Mouse (Mus musculus) kidney, postnatal 14 days (tissue): ENCODE results near the gene Il3ra.
A peak's percentile ranks its signal among the peaks of the same experiment; 100 is the strongest.

Experiments
- DNase-seq: peaks from one replicate; pipeline ENCODE4 v3.0.0; 2022; ENCODE audit warnings: mixed read lengths

Gene Il3ra

DNA sequence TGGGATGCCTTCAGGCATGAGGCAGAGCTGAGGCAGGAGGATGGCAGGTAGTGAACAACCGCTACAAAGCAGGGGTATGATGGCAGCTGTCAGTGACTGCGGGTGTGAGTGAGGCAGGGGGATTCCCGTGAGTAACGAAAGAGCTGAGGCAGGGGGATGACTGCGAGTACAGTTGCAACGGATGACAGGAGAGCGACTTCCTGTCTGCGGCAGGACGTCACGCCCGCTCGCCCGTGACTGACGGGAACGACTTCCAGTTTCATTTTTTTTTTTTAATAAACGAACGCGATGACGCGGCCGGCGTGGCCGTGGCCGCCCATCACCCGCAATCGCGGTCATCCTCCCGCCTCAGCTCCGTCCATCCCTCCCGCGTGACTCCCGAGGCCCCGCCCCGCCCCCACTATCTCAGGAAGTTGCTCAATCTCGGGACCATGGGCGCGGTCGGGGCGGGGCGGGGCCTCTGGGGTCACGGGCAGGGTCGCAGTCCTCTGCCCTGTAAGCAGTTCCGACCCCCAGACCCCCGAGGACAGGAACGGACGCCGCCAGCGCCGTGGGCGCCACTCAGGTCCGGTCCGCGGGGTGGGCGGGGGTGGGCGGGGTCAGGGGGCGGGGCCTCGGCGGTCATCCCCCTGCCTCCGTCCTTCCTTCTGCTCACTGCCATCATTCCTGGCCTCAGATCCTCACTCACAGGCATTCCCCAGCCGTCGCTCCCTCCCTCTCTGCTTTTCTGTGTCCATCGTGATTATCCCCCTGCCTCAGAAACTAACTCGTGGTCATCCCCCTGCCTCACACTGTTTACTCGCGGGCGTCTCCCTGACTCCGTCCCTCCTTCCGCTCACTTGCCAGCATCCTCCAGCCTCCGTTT, at the start of gene Il3ra:
Gene Il3ra, plus strand, starts transcription at position 328 of the 865 bp plus-strand sequence.
- DNase-seq = peak; percentile 80

- DNase-seq = no peak
These were observed 37.1 kb upstream of the Il3ra start for GRCm38 (mm10) chr14:14308938-14309337.

DNA sequence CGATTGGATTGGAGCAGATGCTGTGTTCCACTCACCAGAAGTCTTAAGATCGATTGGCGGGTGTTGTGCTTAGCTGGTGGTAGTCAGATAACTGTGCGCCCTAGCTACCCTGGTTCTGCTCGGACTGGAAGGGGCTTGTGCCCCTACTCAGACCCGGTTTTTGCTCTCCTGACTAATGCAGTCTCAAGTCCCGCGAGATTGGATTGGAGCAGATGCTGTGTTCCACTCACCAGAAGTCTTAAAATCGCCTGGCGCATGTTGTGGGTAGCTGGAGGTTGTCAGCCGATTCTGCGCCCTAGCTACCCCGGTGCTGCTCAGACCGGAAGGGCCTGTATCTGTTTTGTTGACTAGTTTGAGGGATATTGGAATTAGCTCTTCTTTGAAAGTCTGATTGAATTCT, 36.7 kb upstream of the Il3ra start:
- DNase-seq = no peak

GRCm38 (mm10) chr14:14322528-14322927, 23.5 kb upstream of the Il3ra start, which contains the start of gene Olfr31:
Gene Olfr31 (plus strand): TSS chr14:14322828.
- DNase-seq = no peak

DNA sequence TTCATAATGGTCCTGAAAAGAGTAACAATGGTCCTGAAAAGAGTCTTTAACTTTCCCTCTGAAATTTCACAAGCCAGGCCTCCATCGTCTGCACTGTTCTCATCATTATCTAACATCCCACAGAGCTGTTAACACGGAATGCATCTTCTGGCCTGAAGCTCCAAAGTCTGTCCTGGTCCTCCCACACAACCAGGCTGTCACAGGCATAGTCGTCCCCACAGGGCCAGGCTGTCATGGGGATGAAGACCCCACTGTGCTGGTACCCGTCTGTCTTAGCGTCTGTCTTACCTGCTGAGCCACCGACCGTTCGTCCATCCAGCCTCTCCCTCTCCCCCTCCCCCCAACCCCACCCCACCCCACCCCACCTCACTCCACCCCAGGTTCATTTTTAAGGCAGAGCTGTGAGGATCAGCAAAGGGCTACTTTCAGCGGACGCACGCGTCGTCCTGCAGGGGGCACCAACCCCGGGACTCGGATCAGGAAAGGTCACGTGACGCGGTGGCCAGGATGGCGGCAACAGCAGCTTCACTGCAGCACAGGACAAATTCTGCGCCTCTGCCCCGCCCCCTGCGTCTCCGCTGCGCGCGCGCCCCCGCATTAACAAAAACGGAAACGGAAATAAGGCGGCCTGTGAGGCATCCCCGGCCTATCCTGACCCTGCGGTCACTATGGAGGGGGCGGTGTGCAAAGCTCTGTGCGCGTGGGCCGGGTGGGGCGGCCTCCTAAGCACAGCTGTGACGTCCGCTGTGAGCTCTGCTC, 783 bp upstream of the Il3ra start:
- peak; percentile 92 for DNase-seq

DNA sequence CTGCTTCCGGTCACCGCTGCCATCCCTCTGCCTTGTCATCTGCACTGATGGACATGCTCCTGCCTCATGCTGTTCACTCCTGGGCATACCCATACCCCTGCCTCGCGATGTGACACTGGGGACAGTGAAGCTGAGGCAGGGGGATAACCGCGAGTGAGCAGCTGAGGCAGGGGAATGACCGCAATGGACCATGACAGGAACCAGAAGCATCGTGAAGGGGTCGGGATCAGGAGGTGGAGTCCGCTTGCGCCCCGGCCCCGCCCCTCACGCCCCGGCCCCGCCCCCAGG, 682 bp downstream of the Il3ra start:
- DNase-seq = no peak

- DNase-seq = peak; percentile 19
These were observed 1.2 kb downstream of the Il3ra start for GRCm38 (mm10) chr14:14347151-14347835.

GRCm38 (mm10) chr14:14347836-14348621, 2.0 kb downstream of the Il3ra start:
- DNase-seq = peak; percentile 8

DNA sequence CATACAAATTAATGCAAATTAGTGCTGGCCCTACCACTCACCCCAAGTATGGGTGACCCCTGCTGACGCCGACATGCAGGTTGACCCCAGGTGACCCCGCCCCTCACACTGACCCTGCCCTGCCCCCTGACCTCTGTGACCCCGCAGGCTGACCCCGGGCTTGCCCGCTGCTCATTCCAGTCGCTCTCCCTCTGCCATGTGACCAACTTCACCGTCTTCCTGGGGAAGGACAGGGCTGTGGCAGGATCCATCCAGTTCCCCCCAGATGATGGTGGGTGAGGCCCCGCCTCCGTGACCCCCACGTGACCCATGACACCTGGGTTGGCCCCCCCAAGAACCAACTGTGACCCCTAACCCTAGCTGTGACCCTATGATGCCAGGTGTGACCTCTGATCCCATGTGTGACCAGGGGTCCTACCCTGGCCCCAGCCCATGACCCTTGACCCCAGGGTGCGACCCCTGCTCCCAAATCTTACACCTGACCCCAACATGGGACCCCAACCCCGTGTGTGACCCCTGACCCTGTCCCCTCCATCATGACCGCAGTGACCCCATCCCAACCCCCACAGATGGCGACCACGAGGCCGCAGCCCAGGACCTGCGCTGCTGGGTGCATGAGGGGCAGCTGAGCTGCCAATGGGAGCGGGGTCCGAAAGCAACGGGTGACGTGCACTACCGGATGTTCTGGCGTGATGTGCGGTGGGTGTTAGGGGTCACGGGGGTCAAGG, 2.8 kb downstream of the Il3ra start:
- peak; percentile 9 for DNase-seq

GRCm38 (mm10) chr14:14349485-14350262, 3.6 kb downstream of the Il3ra start:
- DNase-seq = peak; percentile 16

GRCm38 (mm10) chr14:14350263-14351147, 4.4 kb downstream of the Il3ra start:
- DNase-seq = no peak

GRCm38 (mm10) chr14:14351148-14351455, 5.0 kb downstream of the Il3ra start:
- no peak for DNase-seq

DNA sequence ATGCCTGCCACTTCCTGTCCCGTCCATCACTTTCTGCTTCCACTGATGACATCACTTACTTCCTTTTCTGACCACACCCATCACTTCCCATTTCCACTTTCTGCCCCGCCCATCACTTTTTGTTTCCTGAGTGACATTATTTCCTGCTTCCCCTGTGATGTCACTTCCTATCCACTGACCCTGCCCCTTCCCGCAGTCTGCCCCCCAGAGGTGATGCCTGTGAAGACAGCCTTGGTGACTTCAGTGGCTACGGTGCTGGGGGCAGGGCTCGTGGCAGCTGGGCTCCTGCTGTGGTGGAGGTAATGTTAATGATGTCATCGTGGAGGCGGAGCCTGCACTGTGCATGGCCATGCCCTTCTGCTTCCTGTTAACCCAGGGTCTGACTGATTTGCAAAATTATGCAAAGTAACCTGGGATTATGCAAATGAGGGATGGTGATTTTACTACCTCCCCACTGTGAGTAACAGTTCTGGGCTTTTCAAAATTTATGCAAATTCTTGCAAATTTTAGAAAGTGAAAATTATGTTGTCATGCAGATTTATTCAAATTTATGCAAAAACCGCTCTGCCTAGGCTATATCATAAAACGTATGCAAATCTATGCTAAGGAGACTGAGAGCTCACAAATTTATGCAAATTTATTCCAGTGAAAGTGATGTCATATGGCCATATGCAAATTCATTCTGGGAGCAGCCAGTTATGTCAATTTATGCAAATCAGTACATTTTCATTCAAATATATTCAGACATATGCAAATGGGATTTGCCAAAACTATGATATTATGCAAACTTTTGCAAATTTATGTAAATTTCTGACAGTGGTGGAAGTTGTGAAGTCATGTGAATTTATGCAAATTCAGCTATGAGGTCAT, 5.9 kb downstream of the Il3ra start:
- DNase-seq = no peak

GRCm38 (mm10) chr14:14352606-14353005, 6.5 kb downstream of the Il3ra start:
- no peak for DNase-seq

- no peak for DNase-seq
These were observed 7.1 kb downstream of the Il3ra start for GRCm38 (mm10) chr14:14353081-14353732.

- DNase-seq = no peak
These were observed 7.8 kb downstream of the Il3ra start for GRCm38 (mm10) chr14:14353740-14354510.

DNA sequence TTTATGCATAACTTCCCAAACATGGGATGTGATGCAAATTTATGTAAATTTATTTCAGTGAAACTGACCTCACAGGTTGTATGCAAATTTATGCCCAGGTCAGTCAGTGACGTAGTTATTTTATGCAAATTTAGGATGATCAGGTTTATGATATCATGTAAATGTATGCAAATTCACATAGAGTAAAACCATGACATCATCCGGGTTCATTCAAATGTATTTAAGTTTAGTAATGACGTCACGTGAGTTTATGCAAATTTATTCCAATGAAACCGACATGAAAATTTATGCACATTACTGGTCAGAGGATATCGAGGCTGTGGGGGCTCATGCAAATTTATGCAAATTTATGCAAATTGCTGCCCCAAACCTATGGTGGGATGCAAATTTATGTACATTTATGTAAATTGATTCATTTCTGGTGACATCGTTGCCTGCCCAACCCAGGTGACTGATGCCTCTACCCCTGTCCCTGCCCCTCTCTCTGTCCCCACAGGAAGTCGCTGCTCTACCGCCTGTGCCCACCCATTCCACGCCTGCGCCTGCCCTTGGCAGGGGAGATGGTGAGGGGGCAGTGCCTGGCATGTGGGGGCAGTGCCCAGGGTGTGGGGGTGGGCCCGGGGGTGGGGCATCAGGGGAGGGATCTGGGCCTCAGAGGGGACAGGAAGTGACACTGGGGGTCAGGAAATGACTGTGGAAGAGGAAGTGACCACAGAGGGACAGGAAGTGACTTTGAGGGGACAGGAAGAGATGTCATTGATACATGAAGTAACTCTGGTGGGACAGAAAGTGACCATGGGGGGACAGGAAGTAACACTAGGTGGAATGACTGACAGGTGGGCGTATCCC, 8.7 kb downstream of the Il3ra start:
- DNase-seq = no peak
